Mouse (Mus musculus): ENCODE data around the gene Spatc1l. TPM values are rescaled to one million over a fixed set of nuclear protein-coding genes. Genes with fewer than 3 reads are reported as not detected.

Spatc1l gene
- 0.12 and 0.38 TPM in 2 replicates for polyA plus RNA-seq (2012; rRNA removed)

GRCm38 (mm10) chr10:76561972-76562371 lies at the start of gene Spatc1l:
Gene Spatc1l (plus strand): TSS chr10:76562272.

DNA sequence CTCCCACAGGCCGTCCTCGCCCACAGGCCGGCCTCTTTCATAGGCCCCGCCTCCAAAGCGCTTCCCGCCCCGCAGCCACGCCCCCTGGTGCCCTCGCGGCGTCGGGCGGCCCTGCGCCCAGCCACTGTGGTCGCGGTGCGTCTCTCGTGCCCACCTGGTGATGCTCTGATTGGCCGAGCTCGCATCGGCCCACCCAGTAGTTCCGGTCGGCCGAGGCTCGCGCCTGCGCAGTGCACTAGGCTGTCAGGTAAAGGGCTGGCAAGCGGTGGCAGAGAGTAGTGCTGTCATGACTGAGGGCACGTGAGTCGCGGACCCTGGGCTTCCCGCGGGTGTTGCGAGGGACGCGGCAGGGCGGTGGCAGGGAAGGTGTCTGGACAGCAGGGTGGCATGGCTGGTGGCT lies 30.7 kb upstream of the Spatc1l start, which contains the start of gene Lss:
TSS of gene Lss (plus strand) at position 214 of the 400 bp plus-strand sequence.

GRCm38 (mm10) chr10:76575374-76575773 lies 13.3 kb downstream of the Spatc1l start, which contains the start of gene Ftcd:
Gene Ftcd (plus strand): TSS chr10:76575648.

Other genes with a start within 250 kb of the Spatc1l start
- gene Dip2a, start 217.0 kb upstream of the Spatc1l start, polyA plus RNA-seq (2012; rRNA removed), result 22.3 and 31.7 TPM in 2 replicates
- gene AC141477.1, start 121.8 kb upstream of the Spatc1l start, polyA plus RNA-seq (2012; rRNA removed), result 2.2 TPM in 1 of 2 replicates, not detected in the other
- 39.2 and 45.9 TPM in 2 replicates for gene Pcnt, start 119.5 kb upstream of the Spatc1l start, polyA plus RNA-seq (2012; rRNA removed)
- gene 2610028H24Rik, start 113.2 kb upstream of the Spatc1l start, polyA plus RNA-seq (2012; rRNA removed), result not detected in 2 replicates
- 53.7 and 84.3 TPM in 2 replicates for gene Mcm3ap, start 93.3 kb upstream of the Spatc1l start, polyA plus RNA-seq (2012; rRNA removed)
- 3.8 and 4.6 TPM in 2 replicates for gene Ybey, start 93.2 kb upstream of the Spatc1l start, polyA plus RNA-seq (2012; rRNA removed)
- 38.4 and 41.3 TPM in 2 replicates for gene Lss, start 30.7 kb upstream of the Spatc1l start, polyA plus RNA-seq (2012; rRNA removed)
- 0.77 and 1.6 TPM in 2 replicates for gene Ftcd, start 13.4 kb downstream of the Spatc1l start, polyA plus RNA-seq (2012; rRNA removed)
- gene Col6a2, start 61.4 kb downstream of the Spatc1l start, polyA plus RNA-seq (2012; rRNA removed), result 21.1 and 30.0 TPM in 2 replicates
- 27.8 and 30.1 TPM in 2 replicates for gene Col6a1, start 163.9 kb downstream of the Spatc1l start, polyA plus RNA-seq (2012; rRNA removed)